Mouse (Mus musculus): ENCODE results near the gene Snx30. TPM values are rescaled to one million over a fixed set of nuclear protein-coding genes. Genes with fewer than 3 reads are reported as not detected.

Gene Snx30
- polyA plus RNA-seq, 1 experiment: 24.7 TPM

GRCm38 (mm10) chr4:59850886-59851623, 45.4 kb downstream of the Snx30 start:
- peaks cover 36% of the 10 kb centered on the region for H3K4me1 ChIP-seq (ENCODE audit: control insufficient read depth, insufficient read depth, low read length)
- peak overlapping the region; percentile 8 for H3K4me3 ChIP-seq (replicated peaks; ENCODE audit: insufficient read depth, low read depth, low read length)
- 5% methylated on average over 5 of the region's 5 CpGs for WGBS
- peak in 1 of 2 experiments; percentile 58 for DNase-seq
- TF ChIP-seq POLR2A (IDR thresholded peaks at IDR 0.05; ENCODE audit: borderline replicate concordance, insufficient read depth, low read length): no peak
- no peak for TF ChIP-seq CTCF (IDR thresholded peaks at IDR 0.05; ENCODE audit: borderline replicate concordance, insufficient read depth, low read depth, low read length)
- no peaks in the 10 kb centered on the region for H3K27me3 ChIP-seq (ENCODE audit: control insufficient read depth, insufficient read depth, low read length)
- H3K27ac ChIP-seq (ENCODE audit: insufficient read depth, low read length): peak overlapping the region; percentile 67

- H3K27me3 ChIP-seq (ENCODE audit: control insufficient read depth, insufficient read depth, low read length): no peaks in the 10 kb centered on the region
- no peak for DNase-seq
- TF ChIP-seq CTCF (IDR thresholded peaks at IDR 0.05; ENCODE audit: borderline replicate concordance, insufficient read depth, low read depth, low read length): no peak
- no peak for TF ChIP-seq POLR2A (IDR thresholded peaks at IDR 0.05; ENCODE audit: borderline replicate concordance, insufficient read depth, low read length)
- no peak overlapping the region for H3K27ac ChIP-seq (ENCODE audit: insufficient read depth, low read length)
- WGBS: 93% methylated on average over 7 of the region's 7 CpGs
- H3K4me1 ChIP-seq (ENCODE audit: control insufficient read depth, insufficient read depth, low read length): peaks cover 28% of the 10 kb centered on the region
- no peak overlapping the region for H3K4me3 ChIP-seq (replicated peaks; ENCODE audit: insufficient read depth, low read depth, low read length)
These were observed 47.5 kb downstream of the Snx30 start for GRCm38 (mm10) chr4:59853155-59853554.

- TF ChIP-seq CTCF (IDR thresholded peaks at IDR 0.05; ENCODE audit: borderline replicate concordance, insufficient read depth, low read depth, low read length) (no peak), POLR2A (IDR thresholded peaks at IDR 0.05; ENCODE audit: borderline replicate concordance, insufficient read depth, low read length) (peak; percentile 11; the same call in 1 of the 2 replicates)
- peak; percentile 76 to 87 for DNase-seq
- H3K27me3 ChIP-seq (ENCODE audit: control insufficient read depth, insufficient read depth, low read length): no peaks in the 10 kb centered on the region
- H3K4me3 ChIP-seq (replicated peaks; ENCODE audit: insufficient read depth, low read depth, low read length): no peak overlapping the region
- H3K4me1 ChIP-seq (ENCODE audit: control insufficient read depth, insufficient read depth, low read length): peaks cover 39% of the 10 kb centered on the region
- H3K27ac ChIP-seq (ENCODE audit: insufficient read depth, low read length): peak overlapping the region; percentile 96
- 20% methylated on average over 16 of the region's 16 CpGs for WGBS
These were observed 54.2 kb downstream of the Snx30 start for GRCm38 (mm10) chr4:59859693-59860425.

- no peak for TF ChIP-seq CTCF (IDR thresholded peaks at IDR 0.05; ENCODE audit: borderline replicate concordance, insufficient read depth, low read depth, low read length)
- TF ChIP-seq POLR2A (IDR thresholded peaks at IDR 0.05; ENCODE audit: borderline replicate concordance, insufficient read depth, low read length): peak; percentile 1; the same call in 1 of the 2 replicates
- no peak for DNase-seq
- Histone ChIP-seq H3K27ac (ENCODE audit: insufficient read depth, low read length) (peak overlapping the region; percentile 96), H3K4me3 (replicated peaks; ENCODE audit: insufficient read depth, low read depth, low read length) (no peak overlapping the region), H3K27me3 (ENCODE audit: control insufficient read depth, insufficient read depth, low read length) (no peaks in the 10 kb centered on the region), H3K4me1 (ENCODE audit: control insufficient read depth, insufficient read depth, low read length) (peaks cover 39% of the 10 kb centered on the region)
- WGBS: 33% methylated on average over 2 of the region's 2 CpGs
These were observed 54.8 kb downstream of the Snx30 start for GRCm38 (mm10) chr4:59860431-59860830.

- peaks cover 39% of the 10 kb centered on the region for H3K4me1 ChIP-seq (ENCODE audit: control insufficient read depth, insufficient read depth, low read length)
- H3K27ac ChIP-seq (ENCODE audit: insufficient read depth, low read length): peak overlapping the region; percentile 59
- no peaks in the 10 kb centered on the region for H3K27me3 ChIP-seq (ENCODE audit: control insufficient read depth, insufficient read depth, low read length)
- no peak for TF ChIP-seq POLR2A (IDR thresholded peaks at IDR 0.05; ENCODE audit: borderline replicate concordance, insufficient read depth, low read length)
- no peak for TF ChIP-seq CTCF (IDR thresholded peaks at IDR 0.05; ENCODE audit: borderline replicate concordance, insufficient read depth, low read depth, low read length)
- 34% methylated on average over 4 of the region's 4 CpGs for WGBS
- H3K4me3 ChIP-seq (replicated peaks; ENCODE audit: insufficient read depth, low read depth, low read length): no peak overlapping the region
- no peak for DNase-seq
These were observed 56.2 kb downstream of the Snx30 start for GRCm38 (mm10) chr4:59861871-59862270.

- WGBS: 37% methylated on average over 1 of the region's 1 CpGs
- DNase-seq: no peak
- no peaks in the 10 kb centered on the region for H3K27me3 ChIP-seq (ENCODE audit: control insufficient read depth, insufficient read depth, low read length)
- peaks cover 37% of the 10 kb centered on the region for H3K4me1 ChIP-seq (ENCODE audit: control insufficient read depth, insufficient read depth, low read length)
- no peak overlapping the region for H3K4me3 ChIP-seq (replicated peaks; ENCODE audit: insufficient read depth, low read depth, low read length)
- peak overlapping the region; percentile 59 for H3K27ac ChIP-seq (ENCODE audit: insufficient read depth, low read length)
- TF ChIP-seq POLR2A (IDR thresholded peaks at IDR 0.05; ENCODE audit: borderline replicate concordance, insufficient read depth, low read length) (no peak), CTCF (IDR thresholded peaks at IDR 0.05; ENCODE audit: borderline replicate concordance, insufficient read depth, low read depth, low read length) (no peak)
These were observed 56.7 kb downstream of the Snx30 start for GRCm38 (mm10) chr4:59862335-59862734.

- Histone ChIP-seq H3K27me3 (ENCODE audit: control insufficient read depth, insufficient read depth, low read length) (no peaks in the 10 kb centered on the region), H3K27ac (ENCODE audit: insufficient read depth, low read length) (no peak overlapping the region), H3K4me3 (replicated peaks; ENCODE audit: insufficient read depth, low read depth, low read length) (no peak overlapping the region), H3K4me1 (ENCODE audit: control insufficient read depth, insufficient read depth, low read length) (peaks cover 41% of the 10 kb centered on the region)
- no peak for TF ChIP-seq POLR2A (IDR thresholded peaks at IDR 0.05; ENCODE audit: borderline replicate concordance, insufficient read depth, low read length)
- no peak for DNase-seq
- WGBS: 48% methylated on average over 6 of the region's 6 CpGs
These were observed 58.2 kb downstream of the Snx30 start for GRCm38 (mm10) chr4:59863869-59864268.

- DNase-seq: no peak
- TF ChIP-seq POLR2A (IDR thresholded peaks at IDR 0.05; ENCODE audit: borderline replicate concordance, insufficient read depth, low read length) (no peak), CTCF (IDR thresholded peaks at IDR 0.05; ENCODE audit: borderline replicate concordance, insufficient read depth, low read depth, low read length) (no peak)
- Histone ChIP-seq H3K4me1 (ENCODE audit: control insufficient read depth, insufficient read depth, low read length) (peaks cover 26% of the 10 kb centered on the region), H3K27me3 (ENCODE audit: control insufficient read depth, insufficient read depth, low read length) (no peaks in the 10 kb centered on the region), H3K27ac (ENCODE audit: insufficient read depth, low read length) (no peak overlapping the region), H3K4me3 (replicated peaks; ENCODE audit: insufficient read depth, low read depth, low read length) (no peak overlapping the region)
- 65% methylated on average over 11 of the region's 11 CpGs for WGBS
These were observed 62.4 kb downstream of the Snx30 start for GRCm38 (mm10) chr4:59868086-59868485.

All from cerebellum, adult 2 months (tissue).